Mouse (Mus musculus): ENCODE results near the gene Gm20388.

DNA sequence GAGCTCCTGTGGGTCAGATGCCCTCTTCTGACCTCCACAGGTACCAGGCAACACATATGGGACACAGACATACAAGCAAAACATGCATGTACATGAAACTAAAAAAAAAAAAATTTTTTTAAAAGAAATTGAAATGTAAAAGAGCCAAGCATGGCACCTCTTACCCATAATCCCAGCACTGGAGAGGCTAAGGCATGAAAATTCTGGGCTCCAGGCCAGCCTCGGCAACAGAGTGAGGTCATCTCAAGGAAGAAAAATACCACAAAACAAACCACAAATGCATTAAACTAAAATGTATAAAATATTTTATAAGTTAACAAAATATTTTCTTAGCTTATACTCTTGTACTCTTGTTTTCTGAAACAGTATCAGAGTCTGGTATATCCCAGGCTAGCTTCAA is 3310.3 kb downstream of the Gm20388 start:
- TF ChIP-seq CTCF (IDR thresholded peaks at IDR 0.05; ENCODE audit: extremely low read depth, insufficient read depth, low read length) (no peak), POLR2A (IDR thresholded peaks at IDR 0.05; ENCODE audit: extremely low read depth, insufficient read depth, low read length) (no peak)

Data from cortical plate, adult 2 months (tissue).